Mouse (Mus musculus): Measurements from ENCODE around the gene Ttc22. TPM values are rescaled to one million over a fixed set of nuclear protein-coding genes. Genes with fewer than 3 reads are reported as not detected.

Gene Ttc22
- polyA plus RNA-seq, 1 experiment = 0.04 TPM

DNA sequence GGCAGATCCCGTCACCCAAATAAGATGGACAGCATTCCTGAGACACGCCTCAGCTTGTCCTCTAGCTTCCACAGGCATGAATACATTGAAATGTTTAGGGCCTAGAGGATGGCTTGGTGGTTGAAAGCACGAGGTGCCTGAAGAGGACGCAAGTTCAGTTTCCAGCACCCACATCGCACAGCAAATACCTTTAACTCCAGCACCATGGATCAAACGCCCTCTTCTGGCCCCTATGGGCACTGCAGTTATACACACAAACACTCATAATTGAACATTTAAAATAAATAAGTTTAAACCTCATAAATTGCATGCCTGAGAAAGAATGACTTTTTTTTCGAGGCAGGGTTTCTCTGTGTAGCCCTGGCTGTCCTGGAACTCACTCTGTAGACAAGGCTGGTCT is 28.6 kb upstream of the Ttc22 start:
- H3ac ChIP-seq (ENCODE audit: control insufficient read depth, insufficient read length) = no peak overlapping the region

DNA sequence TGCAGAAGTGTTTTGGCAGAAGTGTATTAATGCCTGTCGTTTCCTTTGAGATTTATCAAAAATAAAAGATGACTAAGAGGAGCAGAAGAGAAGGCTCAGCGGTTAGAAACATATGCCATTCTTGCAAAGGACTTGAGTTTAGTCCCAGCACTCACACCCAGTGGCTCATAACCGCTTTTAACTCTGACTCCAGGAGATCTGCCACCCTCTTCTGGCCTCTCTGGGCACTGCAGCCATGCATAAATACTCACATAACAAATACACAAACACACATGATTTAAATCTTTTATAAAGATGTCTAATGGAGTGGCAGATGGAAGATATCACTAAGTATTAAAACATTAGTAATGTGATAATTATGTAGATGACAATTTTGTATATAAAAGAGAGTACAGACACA is 26.0 kb upstream of the Ttc22 start:
- Histone ChIP-seq H3K4me2 (ENCODE audit: low read depth) (no peak overlapping the region), H3K4me3 (no peak overlapping the region), H3ac (ENCODE audit: control insufficient read depth, insufficient read length) (no peak overlapping the region)

More for the DNA sequence above, 28.6 kb upstream of the Ttc22 start:
- TF ChIP-seq TCF12 (IDR thresholded peaks at IDR 0.05; ENCODE audit: insufficient read depth, poor library complexity, severe bottlenecking) (no peak), POLR2A (IDR thresholded peaks at IDR 0.05; ENCODE audit: insufficient read length, low read depth) (no peak), POLR2AphosphoS2 (IDR thresholded peaks at IDR 0.05; ENCODE audit: insufficient read length, low read depth) (no peak), MYOD1 (IDR thresholded peaks at IDR 0.05; ENCODE audit: control insufficient read depth in 1 of 3, insufficient read length in 2 of 3, low read depth in 2 of 3) (no peak), TCF3 (IDR thresholded peaks at IDR 0.05; ENCODE audit: insufficient read length, low read depth) (no peak)
- Histone ChIP-seq H3K36me3 (ENCODE audit: control insufficient read depth, insufficient read depth) (peaks cover 5% of the 10 kb centered on the region), H3K27me3 (ENCODE audit: control insufficient read depth, insufficient read depth, insufficient read length) (no peaks in the 10 kb centered on the region), H3K4me3 (no peak overlapping the region), H3K79me2 (ENCODE audit: control insufficient read depth, insufficient read depth) (no peaks in the 10 kb centered on the region), H3K4me2 (ENCODE audit: low read depth) (no peak overlapping the region)

DNA sequence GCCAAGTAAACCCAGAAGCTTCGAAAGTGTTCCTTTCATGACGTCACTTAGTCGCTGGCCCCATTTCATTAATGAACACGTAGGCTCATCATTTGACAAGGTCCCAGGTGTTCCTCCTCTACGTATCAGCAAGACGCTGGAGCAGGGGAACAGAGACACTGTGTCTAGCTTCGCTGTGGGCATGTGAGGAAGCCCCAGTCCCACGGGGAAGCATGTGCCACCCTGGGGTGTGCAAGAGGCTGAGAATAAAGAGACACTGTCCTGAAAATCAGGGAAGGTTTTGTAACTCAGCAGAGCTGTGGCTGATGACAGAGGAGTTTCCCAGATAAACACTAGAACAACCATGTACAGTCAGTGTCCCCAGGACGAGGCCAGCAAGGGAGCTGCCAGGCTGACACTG is 25.2 kb upstream of the Ttc22 start:
- no peaks in the 10 kb centered on the region for H3K36me3 ChIP-seq (ENCODE audit: control insufficient read depth, insufficient read depth)
- TF ChIP-seq REST (IDR thresholded peaks at IDR 0.05; ENCODE audit: insufficient read depth, insufficient read length) = no peak
- no peak for TF ChIP-seq TCF12 (IDR thresholded peaks at IDR 0.05; ENCODE audit: insufficient read depth, poor library complexity, severe bottlenecking)
- TF ChIP-seq MYOD1 (IDR thresholded peaks at IDR 0.05; ENCODE audit: control insufficient read depth in 1 of 3, insufficient read length in 2 of 3, low read depth in 2 of 3) = no peak
- no peak for TF ChIP-seq E2F4 (IDR thresholded peaks at IDR 0.05; ENCODE audit: insufficient read depth)
- no peak for TF ChIP-seq TCF3 (IDR thresholded peaks at IDR 0.05; ENCODE audit: insufficient read length, low read depth)
- TF ChIP-seq USF1 (IDR thresholded peaks at IDR 0.05; ENCODE audit: low read depth) = no peak
- TF ChIP-seq SRF (IDR thresholded peaks at IDR 0.05; ENCODE audit: control insufficient read depth, insufficient read length, low read depth) = no peak

More for the DNA sequence above, 26.0 kb upstream of the Ttc22 start:
- Histone ChIP-seq H3K27me3 (ENCODE audit: control insufficient read depth, insufficient read depth, insufficient read length) (no peaks in the 10 kb centered on the region), H3K79me2 (ENCODE audit: control insufficient read depth, insufficient read depth) (no peaks in the 10 kb centered on the region), H3K36me3 (ENCODE audit: control insufficient read depth, insufficient read depth) (no peaks in the 10 kb centered on the region)
- no peak for TF ChIP-seq SRF (IDR thresholded peaks at IDR 0.05; ENCODE audit: control insufficient read depth, insufficient read length, low read depth)
- no peak for TF ChIP-seq CEBPB (IDR thresholded peaks at IDR 0.05; ENCODE audit: insufficient read depth, poor library complexity, severe bottlenecking)
- TF ChIP-seq MYOD1 (IDR thresholded peaks at IDR 0.05; ENCODE audit: control insufficient read depth in 1 of 3, insufficient read length in 2 of 3, low read depth in 2 of 3) = no peak
- no peak for TF ChIP-seq MAX (IDR thresholded peaks at IDR 0.05; ENCODE audit: low read depth)
- TF ChIP-seq POLR2A (IDR thresholded peaks at IDR 0.05; ENCODE audit: insufficient read length, low read depth) = no peak

DNA sequence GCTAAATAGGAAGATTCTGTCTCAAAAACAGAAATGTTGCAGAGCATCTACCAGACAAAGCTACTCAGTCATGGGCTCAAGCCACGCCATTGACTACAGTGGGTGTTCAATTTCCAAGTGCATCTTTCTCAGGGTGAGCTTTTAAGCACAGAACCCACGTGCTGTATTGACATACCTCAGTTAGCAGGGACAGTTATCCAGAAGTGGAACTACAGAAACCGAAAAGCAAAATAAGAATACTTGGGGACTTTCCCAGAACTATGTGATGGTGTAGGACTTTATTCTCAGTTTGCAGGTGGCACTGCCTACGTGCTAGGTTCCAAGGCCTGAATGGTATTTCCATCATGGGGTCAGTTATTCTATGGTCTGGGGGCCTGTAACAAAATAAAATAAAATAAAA is 24.5 kb upstream of the Ttc22 start:
- H3K4me2 ChIP-seq (ENCODE audit: low read depth) = no peak overlapping the region
- no peaks in the 10 kb centered on the region for H3K27me3 ChIP-seq (ENCODE audit: control insufficient read depth, insufficient read depth, insufficient read length)
- TF ChIP-seq POLR2AphosphoS2 (IDR thresholded peaks at IDR 0.05; ENCODE audit: insufficient read length, low read depth) (no peak), CEBPB (IDR thresholded peaks at IDR 0.05; ENCODE audit: insufficient read depth, poor library complexity, severe bottlenecking) (no peak), TCF3 (IDR thresholded peaks at IDR 0.05; ENCODE audit: insufficient read length, low read depth) (no peak), USF1 (IDR thresholded peaks at IDR 0.05; ENCODE audit: low read depth) (no peak), REST (IDR thresholded peaks at IDR 0.05; ENCODE audit: insufficient read depth, insufficient read length) (no peak), E2F4 (IDR thresholded peaks at IDR 0.05; ENCODE audit: insufficient read depth) (no peak), MAX (IDR thresholded peaks at IDR 0.05; ENCODE audit: low read depth) (no peak), POLR2A (IDR thresholded peaks at IDR 0.05; ENCODE audit: insufficient read length, low read depth) (no peak), MYOD1 (IDR thresholded peaks at IDR 0.05; ENCODE audit: control insufficient read depth in 1 of 3, insufficient read length in 2 of 3, low read depth in 2 of 3) (no peak), TCF12 (IDR thresholded peaks at IDR 0.05; ENCODE audit: insufficient read depth, poor library complexity, severe bottlenecking) (no peak), SRF (IDR thresholded peaks at IDR 0.05; ENCODE audit: control insufficient read depth, insufficient read length, low read depth) (no peak)
- no peak overlapping the region for H3K4me3 ChIP-seq
- no peaks in the 10 kb centered on the region for H3K79me2 ChIP-seq (ENCODE audit: control insufficient read depth, insufficient read depth)
- H3K36me3 ChIP-seq (ENCODE audit: control insufficient read depth, insufficient read depth) = no peaks in the 10 kb centered on the region
- no peak overlapping the region for H3ac ChIP-seq (ENCODE audit: control insufficient read depth, insufficient read length)

More for the DNA sequence above, 25.2 kb upstream of the Ttc22 start:
- no peak overlapping the region for H3K4me2 ChIP-seq (ENCODE audit: low read depth)
- H3K27me3 ChIP-seq (ENCODE audit: control insufficient read depth, insufficient read depth, insufficient read length) = no peaks in the 10 kb centered on the region
- H3K79me2 ChIP-seq (ENCODE audit: control insufficient read depth, insufficient read depth) = no peaks in the 10 kb centered on the region
- H3K4me3 ChIP-seq = no peak overlapping the region
- no peak overlapping the region for H3ac ChIP-seq (ENCODE audit: control insufficient read depth, insufficient read length)

DNA sequence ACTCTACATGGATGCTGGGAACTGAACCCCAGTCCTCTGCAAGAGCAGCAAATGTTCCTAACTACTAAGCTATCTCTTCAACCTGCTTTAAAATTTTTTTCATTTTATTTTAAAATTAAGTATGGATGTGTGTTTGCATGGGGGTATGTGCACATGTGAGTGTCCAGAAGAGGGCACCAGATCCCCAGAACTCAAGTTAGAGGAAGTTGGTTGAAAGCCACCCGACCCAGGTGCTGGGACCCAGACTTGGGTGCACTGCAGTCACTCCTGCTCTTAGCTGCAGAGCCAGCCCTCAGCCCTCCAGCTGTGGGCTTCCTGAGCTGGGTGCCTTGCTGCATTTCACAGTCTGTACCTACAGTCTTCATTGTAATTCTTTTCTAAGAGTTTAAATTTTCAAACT is 22.8 kb upstream of the Ttc22 start:
- Histone ChIP-seq H3K36me3 (ENCODE audit: control insufficient read depth, insufficient read depth) (no peaks in the 10 kb centered on the region), H3K27me3 (ENCODE audit: control insufficient read depth, insufficient read depth, insufficient read length) (no peaks in the 10 kb centered on the region), H3K4me3 (no peak overlapping the region), H3K4me2 (ENCODE audit: low read depth) (no peak overlapping the region), H3K79me2 (ENCODE audit: control insufficient read depth, insufficient read depth) (no peaks in the 10 kb centered on the region), H3ac (ENCODE audit: control insufficient read depth, insufficient read length) (no peak overlapping the region)
- TF ChIP-seq USF1 (IDR thresholded peaks at IDR 0.05; ENCODE audit: low read depth) = no peak
- no peak for TF ChIP-seq E2F4 (IDR thresholded peaks at IDR 0.05; ENCODE audit: insufficient read depth)
- no peak for TF ChIP-seq SRF (IDR thresholded peaks at IDR 0.05; ENCODE audit: control insufficient read depth, insufficient read length, low read depth)
- TF ChIP-seq CEBPB (IDR thresholded peaks at IDR 0.05; ENCODE audit: insufficient read depth, poor library complexity, severe bottlenecking) = no peak
- TF ChIP-seq POLR2AphosphoS2 (IDR thresholded peaks at IDR 0.05; ENCODE audit: insufficient read length, low read depth) = no peak
- TF ChIP-seq REST (IDR thresholded peaks at IDR 0.05; ENCODE audit: insufficient read depth, insufficient read length) = no peak
- TF ChIP-seq MYOG (IDR thresholded peaks at IDR 0.05; ENCODE audit: control insufficient read depth in 1 of 3, insufficient read depth in 1 of 3, insufficient read length in 2 of 3, low read depth in 2 of 3) = no peak
- no peak for TF ChIP-seq TCF3 (IDR thresholded peaks at IDR 0.05; ENCODE audit: insufficient read length, low read depth)
- TF ChIP-seq MAX (IDR thresholded peaks at IDR 0.05; ENCODE audit: low read depth) = no peak
- no peak for TF ChIP-seq POLR2A (IDR thresholded peaks at IDR 0.05; ENCODE audit: insufficient read length, low read depth)
- no peak for TF ChIP-seq TCF12 (IDR thresholded peaks at IDR 0.05; ENCODE audit: insufficient read depth, poor library complexity, severe bottlenecking)
- no peak for TF ChIP-seq MYOD1 (IDR thresholded peaks at IDR 0.05; ENCODE audit: control insufficient read depth in 1 of 3, insufficient read length in 2 of 3, low read depth in 2 of 3)
